Mouse (Mus musculus): ENCODE results near the gene Fam71e2.

The Fam71e2 gene

DNA sequence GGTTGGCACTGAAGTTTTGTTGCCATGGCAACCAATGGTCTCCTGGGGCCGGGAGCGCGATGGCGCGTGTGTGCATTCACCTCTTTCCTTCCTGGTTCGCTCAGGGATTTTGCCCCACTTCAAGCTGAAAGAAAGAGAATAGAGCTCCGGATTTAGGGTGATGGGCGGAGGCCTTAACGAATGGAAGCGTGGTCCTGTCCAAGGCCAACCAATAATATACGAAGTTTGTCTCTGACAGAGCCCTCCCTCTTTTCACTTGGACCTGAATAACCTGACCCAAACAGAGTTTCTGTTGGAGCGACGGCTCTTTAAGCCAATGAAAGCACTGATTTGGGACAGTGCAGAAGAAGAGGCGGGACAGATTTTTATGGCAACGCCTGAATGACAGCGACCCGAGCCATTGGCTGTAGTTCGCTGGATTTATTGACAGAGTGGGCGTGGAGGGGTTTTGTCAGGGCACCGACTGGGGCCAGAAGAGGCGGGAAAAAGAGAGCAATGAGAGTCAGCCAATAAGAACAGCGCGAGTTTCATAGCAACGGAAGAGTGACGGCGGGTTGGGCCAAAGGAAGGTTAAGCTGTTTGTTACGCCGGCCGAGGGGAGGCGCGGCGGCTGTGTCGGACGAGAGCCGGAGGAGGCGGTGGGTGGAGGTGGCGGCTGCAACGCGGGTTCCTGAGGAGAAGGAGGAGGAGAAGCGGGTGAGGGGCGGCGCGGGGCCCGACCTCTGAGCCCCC is 31.4 kb downstream of the Fam71e2 start, which contains the start of gene Kmt5c:
Gene Kmt5c, plus strand, starts transcription at position 572 of the 732 bp plus-strand sequence.
- in situ Hi-C loops (cut with MboI; ENCODE audit: low sequenced_read_pairs), result no loop called here

DNA sequence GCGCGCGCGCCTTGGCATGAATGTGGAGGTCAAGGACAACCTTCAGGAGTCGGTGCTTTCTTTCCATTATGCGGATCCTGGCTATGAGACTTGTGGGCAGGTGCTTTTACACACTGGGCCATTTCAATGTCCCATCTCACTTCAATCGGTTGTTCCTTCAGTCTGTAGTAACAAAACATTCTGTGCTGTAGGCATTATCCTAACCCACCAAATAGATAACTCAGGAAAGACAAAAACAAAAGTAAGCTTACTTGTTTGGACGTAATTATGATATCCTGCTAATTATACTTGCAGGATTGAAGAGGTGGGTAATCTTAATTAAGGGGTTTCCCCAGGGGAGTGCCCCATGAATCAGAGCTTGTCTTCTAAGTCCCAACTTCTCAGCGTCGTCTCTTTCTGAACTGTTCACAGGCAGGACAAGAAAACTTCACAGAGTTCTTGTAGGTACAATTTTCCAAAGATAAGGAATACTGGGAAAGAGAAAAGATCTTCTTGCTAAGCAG is 32.0 kb downstream of the Fam71e2 start:
- in situ Hi-C loops (cut with MboI; ENCODE audit: low sequenced_read_pairs), result no loop called here

DNA sequence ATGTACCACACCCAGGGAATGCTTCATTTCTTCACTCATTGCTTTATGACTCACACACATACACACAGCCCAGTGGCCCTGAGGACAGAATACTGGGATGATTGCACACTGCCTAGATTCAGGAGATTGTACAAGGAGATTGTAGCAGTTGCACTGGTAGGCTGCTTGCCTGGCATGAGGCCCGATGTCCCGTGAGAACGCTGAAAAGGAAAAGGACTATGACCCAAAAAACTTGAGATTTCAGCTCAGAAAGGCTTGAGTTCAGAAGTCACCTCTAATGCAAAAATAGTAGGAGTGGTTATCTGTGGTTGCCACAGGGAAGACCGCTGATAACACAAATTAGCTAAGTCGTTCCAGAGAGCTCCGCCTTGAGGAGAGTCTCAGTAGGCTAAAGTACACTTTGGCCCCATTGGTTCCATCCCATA is 38.1 kb downstream of the Fam71e2 start:
- in situ Hi-C loops (cut with MboI; ENCODE audit: low sequenced_read_pairs), result no loop called here

DNA sequence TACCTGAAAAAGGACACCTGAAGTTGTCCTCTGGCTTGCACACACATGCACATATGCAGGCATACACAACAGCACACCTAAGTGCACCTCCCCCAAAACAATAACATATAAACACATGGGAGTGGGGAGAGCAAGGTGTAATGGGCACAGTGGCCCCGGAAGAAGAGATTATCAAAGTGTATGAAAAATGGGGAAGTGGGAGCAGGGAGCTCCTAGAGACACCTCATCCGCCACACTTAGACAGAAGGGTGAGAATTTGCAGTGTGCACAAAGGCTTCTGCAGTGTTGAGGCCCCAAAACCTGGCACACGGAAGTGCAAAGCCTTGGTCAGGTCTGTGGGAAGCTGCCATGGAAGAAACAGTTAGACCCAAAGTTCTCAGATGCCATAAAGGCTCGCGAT is 40.0 kb downstream of the Fam71e2 start:
- in situ Hi-C loops (cut with MboI; ENCODE audit: low sequenced_read_pairs), result no loop called here

DNA sequence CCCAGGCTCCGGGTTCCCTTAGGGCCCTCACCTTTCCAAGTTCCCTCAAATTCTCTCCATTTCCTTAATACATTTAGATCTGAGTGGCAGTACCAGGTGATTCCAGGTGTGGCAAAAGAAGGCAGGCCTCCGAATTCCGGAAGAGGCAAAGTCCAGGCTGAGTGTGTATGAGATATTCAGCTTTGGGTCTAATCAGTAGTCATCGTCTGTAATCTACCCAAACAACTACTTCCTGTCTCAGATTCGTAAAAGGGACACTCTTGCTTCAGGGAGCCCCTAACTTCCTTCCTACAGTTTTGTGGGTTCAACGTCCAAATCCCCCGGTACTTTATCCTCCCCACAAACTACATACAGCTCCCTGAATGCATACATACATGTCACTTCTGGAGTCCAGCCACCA is 45.9 kb downstream of the Fam71e2 start, which contains the start of gene Tmem150b:
Gene Tmem150b, minus strand, starts transcription at position 81 of the 400 bp plus-strand sequence.
- in situ Hi-C loops (cut with MboI; ENCODE audit: low sequenced_read_pairs), result no loop called here

DNA sequence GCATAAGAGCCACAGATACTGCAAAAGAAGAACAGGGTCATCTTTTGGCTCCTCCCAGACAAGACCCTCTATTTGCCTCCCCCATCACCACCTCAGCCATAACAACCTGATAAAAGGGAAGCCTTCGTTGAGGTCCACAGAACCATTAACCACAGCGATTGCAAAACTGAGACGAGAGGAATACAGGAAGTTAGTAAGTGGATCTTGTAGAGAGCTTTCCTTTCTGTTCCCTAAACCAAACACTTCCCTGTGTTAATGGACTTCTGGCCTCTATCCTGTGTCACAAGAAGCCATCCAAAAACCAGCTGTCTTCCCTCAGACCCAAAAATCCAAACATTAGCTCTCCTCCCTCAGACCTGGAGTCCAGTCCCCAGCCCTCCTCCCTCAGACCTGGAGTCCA is 46.7 kb downstream of the Fam71e2 start:
- in situ Hi-C loops (cut with MboI; ENCODE audit: low sequenced_read_pairs), result no loop called here

DNA sequence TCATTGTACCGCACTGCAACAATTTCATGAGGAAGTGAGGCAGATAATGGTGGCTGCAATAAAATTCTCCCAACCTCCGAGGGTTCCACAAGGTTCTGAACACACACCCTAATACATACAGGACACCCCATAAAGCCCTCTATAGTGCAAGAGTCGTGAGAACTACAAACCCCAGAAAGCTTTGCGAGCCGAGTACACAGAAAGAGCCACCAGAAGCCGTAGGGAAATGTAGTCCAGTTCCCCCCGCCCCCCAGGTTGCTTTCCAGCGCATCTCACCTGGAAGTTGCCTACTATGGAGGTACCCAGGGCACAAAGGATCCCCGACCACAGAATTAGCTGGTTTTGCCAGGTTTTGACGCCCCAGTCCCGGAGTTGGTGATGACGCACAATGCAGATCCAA is 47.6 kb downstream of the Fam71e2 start:
- in situ Hi-C loops (cut with MboI; ENCODE audit: low sequenced_read_pairs), result no loop called here

DNA sequence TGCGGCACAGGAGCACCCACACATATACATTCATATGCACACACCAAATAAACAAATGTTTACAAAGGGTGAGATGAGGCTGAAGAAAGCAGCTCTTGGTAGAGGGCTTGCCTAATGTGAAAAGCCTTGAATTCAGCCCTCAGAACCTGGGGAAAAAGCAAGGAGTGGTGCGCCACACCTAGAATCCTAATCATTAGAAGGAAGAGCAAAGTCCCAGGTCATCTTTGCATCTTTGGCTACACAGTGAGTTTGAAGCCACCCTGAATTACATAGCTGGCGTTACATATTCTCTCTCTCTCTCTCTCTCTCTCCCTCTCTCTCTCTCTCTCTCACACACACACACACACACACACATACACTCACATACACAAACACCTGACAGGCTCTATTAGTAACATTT is 51.8 kb downstream of the Fam71e2 start:
- in situ Hi-C loops (cut with MboI; ENCODE audit: low sequenced_read_pairs), result no loop called here

DNA sequence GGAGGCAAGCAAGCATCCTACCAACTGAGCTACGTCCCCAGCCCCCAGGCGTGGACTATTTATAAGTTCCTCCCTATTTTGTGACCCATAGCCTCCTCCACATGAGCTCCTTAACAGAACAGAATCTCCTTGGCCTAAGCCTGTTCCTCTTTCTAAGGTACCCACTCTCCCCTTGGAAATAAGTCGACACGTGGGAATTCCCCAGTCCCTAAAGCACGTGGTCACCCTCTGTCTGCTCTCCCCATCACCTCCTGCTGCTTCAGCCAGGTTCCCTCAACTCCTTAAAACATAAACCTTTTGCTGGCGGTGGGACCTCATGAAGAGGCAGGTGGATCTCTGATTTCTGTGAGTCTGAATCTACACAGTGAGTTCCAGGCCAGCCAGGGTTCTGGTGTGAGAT is 54.1 kb downstream of the Fam71e2 start:
- in situ Hi-C loops (cut with MboI; ENCODE audit: low sequenced_read_pairs), result no loop called here

DNA sequence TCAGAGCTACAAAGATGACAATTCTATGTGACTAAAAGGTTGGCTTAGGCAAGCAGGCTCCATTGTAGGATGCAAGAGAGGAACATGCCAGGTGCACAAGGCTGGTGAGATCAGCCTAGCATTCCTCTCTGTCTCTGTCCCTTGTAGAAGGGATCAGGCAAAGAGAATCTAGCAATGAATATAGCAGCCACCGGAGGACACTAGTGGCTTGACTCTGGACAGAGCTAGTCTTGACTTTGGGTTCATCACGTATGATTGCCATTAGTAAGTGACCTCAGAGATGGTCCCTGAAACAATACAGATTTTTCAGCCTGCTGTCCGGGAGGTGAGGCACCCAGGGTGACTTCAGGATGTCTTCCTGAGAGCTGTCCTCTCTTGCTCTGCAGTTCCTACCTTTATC is 58.5 kb downstream of the Fam71e2 start:
- in situ Hi-C loops (cut with MboI; ENCODE audit: low sequenced_read_pairs), result no loop called here

DNA sequence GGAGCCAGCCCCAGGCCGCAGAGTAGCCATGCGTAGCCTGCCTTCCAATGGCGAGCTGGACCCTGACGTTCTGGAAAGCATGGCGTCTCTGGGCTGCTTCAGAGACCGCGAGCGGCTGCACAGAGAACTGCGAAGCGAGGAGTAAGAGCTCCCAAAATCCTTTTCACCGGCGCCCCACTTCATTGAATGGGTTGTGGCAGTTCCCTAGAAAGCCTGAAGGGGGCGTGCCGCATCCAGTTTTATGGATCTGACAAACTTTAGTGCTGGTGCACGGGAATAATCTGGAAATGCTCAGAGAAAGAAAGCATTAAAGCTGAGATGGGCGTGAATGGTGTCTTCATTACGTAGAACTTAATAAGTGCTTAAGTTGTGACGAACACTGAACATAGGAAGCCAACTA is 66.0 kb downstream of the Fam71e2 start:
- in situ Hi-C loops (cut with MboI; ENCODE audit: low sequenced_read_pairs), result no loop called here

Measured in CH12F3 (cell line).